Mouse (Mus musculus) erythroblast, embryonic 14.5 days (primary cell): ENCODE results near the gene 4931428L18Rik.

Experiments
- GATA1 ChIP-seq: IDR thresholded peaks from 2 replicates; pipeline ENCODE4 v1.6.1; 2012; ENCODE audit warnings: low read length, inconsistent platforms, mixed read lengths
- TAL1 ChIP-seq: IDR thresholded peaks from 3 replicates; pipeline ENCODE4 v1.6.1; 2012; ENCODE audit warnings: low read length, inconsistent platforms, mixed read lengths

GRCm38 (mm10) chr1:30950456-30950835 is 272.0 kb downstream of the 4931428L18Rik start:
- TF ChIP-seq GATA1 (no peak), TAL1 (no peak)
